Mouse (Mus musculus) limb, embryonic 15.5 days (tissue): ENCODE measurements around the gene Tmem270. TPM values are rescaled to one million over a fixed set of nuclear protein-coding genes. Genes with fewer than 3 reads are reported as not detected.

Experiments
- ATAC-seq: fragments of 200-750 bp; cut with Nextera tagmentation; 2 replicates; pipeline ENCODE4 v1.8.0; 2017; ENCODE audit warnings: low read depth, moderate TSS enrichment; ENCODE audit not compliant: insufficient number of reproducible peaks, low FRiP score, low TSS enrichment
- H3K27ac ChIP-seq: fragments of 300-500 bp; sonication (generic); 2 replicates; pipeline ENCODE4 v1.5.1; 2015; ENCODE audit warnings: moderate library complexity, mild to moderate bottlenecking, inconsistent platforms
- H3K27me3 ChIP-seq: fragments of 300-500 bp; sonication (generic); 2 replicates; pipeline ENCODE4 v1.6.1; 2015; ENCODE audit warnings: inconsistent platforms
- H3K36me3 ChIP-seq: fragments of 300-500 bp; sonication (generic); 2 replicates; pipeline ENCODE4 v1.6.1; 2015; ENCODE audit warnings: inconsistent platforms
- H3K4me1 ChIP-seq: fragments of 300-500 bp; sonication (generic); 2 replicates; pipeline ENCODE4 v1.6.1; 2015; ENCODE audit warnings: inconsistent platforms
- H3K4me2 ChIP-seq: fragments of 300-500 bp; sonication (generic); 2 replicates; pipeline ENCODE4 v1.6.1; 2015; ENCODE audit warnings: mild to moderate bottlenecking, inconsistent platforms
- H3K4me3 ChIP-seq: fragments of 300-500 bp; sonication (generic); 2 replicates; pipeline ENCODE4 v1.5.1; 2015; ENCODE audit warnings: mild to moderate bottlenecking, inconsistent platforms
- H3K9ac ChIP-seq: fragments of 300-500 bp; sonication (generic); 2 replicates; pipeline ENCODE4 v1.6.1; 2015; ENCODE audit warnings: inconsistent platforms
- H3K9me3 ChIP-seq: fragments of 300-500 bp; sonication (generic); 2 replicates; pipeline ENCODE4 v1.6.1; 2016; ENCODE audit warnings: inconsistent platforms
- WGBS: fragments of 180-500 bp; shearing (Covaris S2); methylation state at CpG from one replicate; pipeline ENCODE4 v1.1.7; 2015; 5-methylcytosine and 5-hydroxymethylcytosine counted together
- polyA plus RNA-seq: library from polyadenylated mRNA; unstranded; fragments of >200 nt; fragmentation: Nextera tagmentation; extraction: Ambion mirVana; gene quantifications from 2 replicates; pipeline ENCODE4 v1.2.1, GENCODE M21; 2015

The Tmem270 gene
- polyA plus RNA-seq, 1 experiment from 2014 or later, result not detected

DNA sequence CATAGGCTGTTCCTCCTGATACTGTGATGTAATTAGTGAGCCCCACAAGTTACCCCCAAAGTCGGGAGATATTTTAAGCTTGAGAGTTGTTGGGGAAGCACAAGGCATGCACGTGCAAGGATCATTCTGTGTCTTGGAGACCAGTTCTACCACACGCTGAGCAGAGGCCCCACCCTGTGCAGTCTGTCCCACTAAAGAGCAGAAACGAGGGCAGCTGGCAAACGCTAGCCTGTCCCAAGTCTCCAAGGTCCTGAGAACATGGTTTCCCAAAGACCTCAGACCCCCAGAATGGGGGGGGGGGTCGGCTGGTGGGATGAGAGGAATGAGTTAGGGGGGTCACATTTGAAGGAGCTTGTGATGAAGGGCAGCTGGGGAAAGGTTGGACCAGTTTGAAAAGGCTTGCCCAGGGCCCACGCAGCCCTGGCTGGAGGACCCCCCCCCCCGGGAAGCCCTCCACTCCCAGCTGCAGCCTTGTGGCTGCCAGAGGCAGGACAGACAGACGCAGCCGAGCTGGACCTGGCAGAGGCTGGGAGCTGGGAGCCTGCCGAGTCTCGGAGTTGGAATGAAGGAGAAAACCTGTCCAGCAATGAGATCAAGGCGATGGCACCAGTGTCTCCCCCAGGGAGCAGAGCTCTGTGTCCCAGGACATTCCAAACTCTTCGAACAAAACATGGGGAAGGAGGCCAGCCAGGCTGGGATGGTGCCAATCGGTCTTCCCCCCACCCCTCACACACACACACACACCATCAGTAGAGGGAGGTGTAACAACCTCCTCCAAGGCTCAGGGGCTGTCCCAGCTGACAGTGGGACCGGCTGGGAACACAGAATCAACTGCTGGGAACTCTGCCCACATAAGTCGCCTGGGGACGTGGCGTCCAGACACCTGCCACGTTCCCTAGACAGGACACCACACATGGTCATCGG lies 32.3 kb downstream of the Tmem270 start:
- ATAC-seq, result peak; percentile 64
- Histone ChIP-seq H3K9ac (no peak overlapping the region), H3K4me3 (no peak overlapping the region), H3K4me2 (no peak overlapping the region), H3K4me1 (peaks cover 25% of the 10 kb centered on the region), H3K36me3 (no peaks in the 10 kb centered on the region), H3K9me3 (no peaks in the 10 kb centered on the region), H3K27me3 (no peaks in the 10 kb centered on the region), H3K27ac (peak overlapping the region; percentile 28; the same call in 1 of the 2 replicates)
- 44% methylated on average over 21 of the region's 21 CpGs for WGBS

GRCm38 (mm10) chr5:134873034-134873433 lies 33.5 kb downstream of the Tmem270 start:
- Histone ChIP-seq H3K4me2 (no peak overlapping the region), H3K9ac (no peak overlapping the region), H3K36me3 (no peaks in the 10 kb centered on the region), H3K9me3 (no peaks in the 10 kb centered on the region), H3K4me1 (peaks cover 35% of the 10 kb centered on the region), H3K27me3 (no peaks in the 10 kb centered on the region), H3K27ac (no peak overlapping the region), H3K4me3 (no peak overlapping the region)
- no peak for ATAC-seq
- 68% methylated on average over 8 of the region's 8 CpGs for WGBS

- H3K36me3 ChIP-seq, result no peaks in the 10 kb centered on the region
- no peak overlapping the region for H3K4me3 ChIP-seq
- H3K4me1 ChIP-seq, result peaks cover 39% of the 10 kb centered on the region
- no peak overlapping the region for H3K27ac ChIP-seq
- WGBS, result 57% methylated on average over 5 of the region's 5 CpGs
- no peak overlapping the region for H3K9ac ChIP-seq
- ATAC-seq, result no peak
- no peaks in the 10 kb centered on the region for H3K27me3 ChIP-seq
- H3K4me2 ChIP-seq, result no peak overlapping the region
- H3K9me3 ChIP-seq, result no peaks in the 10 kb centered on the region
Observed at GRCm38 (mm10) chr5:134872597-134872996, 33.9 kb downstream of the Tmem270 start.

GRCm38 (mm10) chr5:134868506-134868905 lies 38.0 kb downstream of the Tmem270 start:
- Histone ChIP-seq H3K4me2 (no peak overlapping the region), H3K4me3 (no peak overlapping the region), H3K27me3 (no peaks in the 10 kb centered on the region), H3K36me3 (no peaks in the 10 kb centered on the region), H3K27ac (peak overlapping the region; percentile 88), H3K9me3 (no peaks in the 10 kb centered on the region), H3K9ac (no peak overlapping the region), H3K4me1 (peaks cover 49% of the 10 kb centered on the region)
- no peak for ATAC-seq
- 66% methylated on average over 5 of the region's 5 CpGs for WGBS

- Histone ChIP-seq H3K9me3 (no peaks in the 10 kb centered on the region), H3K4me2 (peak overlapping the region; percentile 30), H3K36me3 (no peaks in the 10 kb centered on the region), H3K9ac (no peak overlapping the region), H3K27me3 (no peaks in the 10 kb centered on the region), H3K4me1 (peaks cover 46% of the 10 kb centered on the region), H3K27ac (peak overlapping the region; percentile 88), H3K4me3 (no peak overlapping the region)
- ATAC-seq, result peak; percentile 77
- 20% methylated on average over 18 of the region's 18 CpGs for WGBS
Observed at GRCm38 (mm10) chr5:134867320-134868144, 39.0 kb downstream of the Tmem270 start.

DNA sequence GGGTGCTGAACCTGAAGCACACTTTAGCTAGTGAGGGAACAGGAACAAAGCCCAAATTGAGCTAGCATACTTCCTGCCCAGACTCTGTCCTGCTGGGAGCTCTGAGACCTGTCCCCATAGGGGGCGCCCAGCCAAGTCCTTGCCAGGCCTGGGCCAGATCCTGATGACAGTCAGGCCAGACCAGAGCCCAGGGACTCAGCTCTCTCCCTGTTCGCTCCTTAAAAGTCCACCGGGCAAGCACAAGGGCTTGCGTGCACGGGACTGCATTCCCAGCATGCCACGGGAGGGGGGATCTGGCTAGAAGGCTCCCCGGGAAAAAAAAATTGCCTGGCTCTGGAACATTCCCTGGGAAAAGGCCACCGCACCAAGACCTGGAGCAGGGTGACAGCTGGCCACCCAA lies 41.4 kb downstream of the Tmem270 start:
- Histone ChIP-seq H3K9ac (0 out of 2 replicates have a peak overlapping the region, but pooled peaks have one; percentile 4), H3K4me3 (no peak overlapping the region), H3K4me2 (no peak overlapping the region), H3K27ac (peak overlapping the region; percentile 74), H3K27me3 (no peaks in the 10 kb centered on the region), H3K9me3 (no peaks in the 10 kb centered on the region), H3K4me1 (peaks cover 55% of the 10 kb centered on the region), H3K36me3 (no peaks in the 10 kb centered on the region)
- WGBS, result 37% methylated on average over 8 of the region's 8 CpGs
- no peak for ATAC-seq

DNA sequence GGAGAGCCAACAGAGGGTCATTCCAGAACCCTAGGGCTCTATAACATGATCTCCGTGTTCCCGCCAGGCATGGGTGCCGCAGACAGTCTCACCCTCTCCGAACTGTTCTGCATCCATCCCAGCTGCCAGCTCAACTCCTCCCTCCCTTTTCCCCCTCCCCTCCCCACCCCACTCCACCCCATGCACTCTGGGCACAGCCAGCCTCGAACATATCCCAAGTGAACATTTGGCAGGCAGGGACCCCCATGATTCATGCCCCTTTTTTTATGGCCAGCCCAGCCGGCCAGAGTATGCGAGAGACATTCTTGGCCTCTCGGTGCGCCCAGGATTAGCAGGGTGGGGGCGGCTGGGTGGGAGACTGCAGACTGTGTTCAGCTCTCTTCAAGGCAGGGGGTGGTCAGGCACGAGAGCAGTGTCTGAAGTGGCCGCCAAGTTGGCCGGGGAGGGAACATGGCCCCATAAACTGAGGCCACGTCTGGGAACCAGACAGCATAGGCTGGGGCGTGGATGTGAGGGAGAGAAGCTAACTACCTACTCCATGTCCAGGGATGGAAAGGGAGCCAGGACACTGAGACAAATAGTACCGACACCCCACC lies 44.5 kb downstream of the Tmem270 start:
- Histone ChIP-seq H3K9me3 (no peaks in the 10 kb centered on the region), H3K4me1 (peaks cover 48% of the 10 kb centered on the region), H3K27ac (no peak overlapping the region), H3K27me3 (no peaks in the 10 kb centered on the region), H3K4me2 (no peak overlapping the region), H3K36me3 (no peaks in the 10 kb centered on the region), H3K9ac (no peak overlapping the region), H3K4me3 (no peak overlapping the region)
- WGBS, result 45% methylated on average over 16 of the region's 16 CpGs
- ATAC-seq, result peak; percentile 77

DNA sequence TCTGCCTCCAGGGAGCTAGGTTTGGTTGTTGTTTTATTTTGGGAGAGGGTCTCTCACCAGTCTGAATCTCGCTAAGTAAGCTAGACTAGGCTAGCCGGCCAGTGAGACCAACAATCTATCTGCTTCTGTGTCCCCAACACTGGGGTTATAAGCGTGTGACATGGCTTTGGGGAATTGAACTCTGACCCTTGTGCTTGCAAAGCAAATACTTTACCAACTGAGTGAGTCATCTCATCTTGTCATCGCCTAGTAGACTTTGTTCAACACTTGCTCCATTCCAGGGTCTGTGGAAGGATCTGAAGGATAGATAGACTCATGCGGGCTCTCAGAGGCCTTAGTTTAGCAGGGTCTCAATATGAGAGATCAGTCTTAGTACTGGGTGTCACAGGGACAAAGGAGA lies 47.3 kb downstream of the Tmem270 start:
- no peaks in the 10 kb centered on the region for H3K36me3 ChIP-seq
- no peak overlapping the region for H3K9ac ChIP-seq
- H3K4me2 ChIP-seq, result no peak overlapping the region
- H3K27ac ChIP-seq, result no peak overlapping the region
- H3K9me3 ChIP-seq, result no peaks in the 10 kb centered on the region
- ATAC-seq, result no peak
- H3K4me3 ChIP-seq, result no peak overlapping the region
- peaks cover 27% of the 10 kb centered on the region for H3K4me1 ChIP-seq
- WGBS, result 84% methylated on average over 5 of the region's 5 CpGs
- no peaks in the 10 kb centered on the region for H3K27me3 ChIP-seq

DNA sequence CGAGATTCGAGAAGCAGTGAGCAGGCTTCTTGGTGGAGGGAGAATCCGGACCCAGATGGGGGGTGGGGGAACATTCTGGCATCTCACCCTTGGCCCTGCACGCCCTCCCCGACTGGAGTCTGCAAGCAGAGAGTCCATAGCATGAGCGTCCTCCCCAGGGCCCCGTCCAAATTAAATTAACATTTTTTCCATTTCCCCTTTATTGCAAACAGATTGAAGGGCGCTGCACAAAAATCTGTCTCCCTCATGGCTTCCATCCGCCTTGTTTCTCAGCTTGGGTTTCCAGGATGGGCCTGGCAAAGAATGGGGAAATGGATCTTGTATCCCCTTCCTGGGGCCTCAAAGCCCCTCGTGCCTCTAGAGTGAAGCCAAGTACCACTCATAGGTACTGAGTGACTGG lies 48.2 kb downstream of the Tmem270 start:
- H3K27ac ChIP-seq, result peak overlapping the region; percentile 59
- WGBS, result 45% methylated on average over 10 of the region's 10 CpGs
- ATAC-seq, result no peak
- peaks cover 27% of the 10 kb centered on the region for H3K4me1 ChIP-seq
- no peaks in the 10 kb centered on the region for H3K27me3 ChIP-seq
- H3K36me3 ChIP-seq, result no peaks in the 10 kb centered on the region
- no peak overlapping the region for H3K4me2 ChIP-seq
- no peak overlapping the region for H3K4me3 ChIP-seq
- H3K9ac ChIP-seq, result no peak overlapping the region
- H3K9me3 ChIP-seq, result no peaks in the 10 kb centered on the region

GRCm38 (mm10) chr5:134852873-134853272 lies 53.7 kb downstream of the Tmem270 start:
- H3K27me3 ChIP-seq, result no peaks in the 10 kb centered on the region

More at GRCm38 (mm10) chr5:134852873-134853272, 53.7 kb downstream of the Tmem270 start:
- peaks cover 2% of the 10 kb centered on the region for H3K4me1 ChIP-seq
- no peak overlapping the region for H3K27ac ChIP-seq
- ATAC-seq, result no peak
- H3K9ac ChIP-seq, result no peak overlapping the region
- H3K9me3 ChIP-seq, result no peaks in the 10 kb centered on the region
- 87% methylated on average over 5 of the region's 5 CpGs for WGBS
- no peak overlapping the region for H3K4me3 ChIP-seq
- H3K4me2 ChIP-seq, result no peak overlapping the region
- no peaks in the 10 kb centered on the region for H3K36me3 ChIP-seq
